Mouse (Mus musculus): ENCODE results near the gene Cpne8. TPM values are rescaled to one million over a fixed set of nuclear protein-coding genes. Genes with fewer than 3 reads are reported as not detected.
"Not testable (repeated sequence)": the region's sequence is repeated elsewhere in the genome, so short reads cannot be mapped to it uniquely, and the experiment has no call there.

Gene Cpne8
- total RNA-seq, 2 experiments from 2014 or later = 24.6 to 29.8 TPM

- no peak for DNase-seq (ENCODE audit: low spot score in 2 of 2)
- intact Hi-C loops (cut with DNase I) = no loop called here
Observed at GRCm38 (mm10) chr15:90535730-90536129, 143.5 kb downstream of the Cpne8 start.

- DNase-seq (ENCODE audit: low spot score in 2 of 2) = no peak
- intact Hi-C loops (cut with DNase I) = loop anchor here (10.0 kb wide), 1 partner anchor 258 kb away; no protein-coding TSS in a partner anchor
Observed at GRCm38 (mm10) chr15:90512769-90513168, 166.5 kb downstream of the Cpne8 start.

- intact Hi-C loops (cut with DNase I) = no loop called here
- DNase-seq (ENCODE audit: low spot score in 2 of 2) = no peak
Observed at GRCm38 (mm10) chr15:90497080-90497479, 182.2 kb downstream of the Cpne8 start.

- intact Hi-C loops (cut with DNase I) = no loop called here
- no peak for DNase-seq (ENCODE audit: low spot score in 2 of 2)
Observed at GRCm38 (mm10) chr15:90491558-90491957, 187.7 kb downstream of the Cpne8 start.

- no peak for DNase-seq (ENCODE audit: low spot score in 2 of 2)
- intact Hi-C loops (cut with DNase I) = no loop called here
Observed at GRCm38 (mm10) chr15:90490186-90490585, 189.0 kb downstream of the Cpne8 start.

- DNase-seq (ENCODE audit: low spot score in 2 of 2); intact Hi-C loops (cut with DNase I): not testable (repeated sequence)
Observed at GRCm38 (mm10) chr15:90470561-90470960, 208.7 kb downstream of the Cpne8 start.

- no peak for DNase-seq (ENCODE audit: low spot score in 2 of 2)
- intact Hi-C loops (cut with DNase I) = no loop called here
Observed at GRCm38 (mm10) chr15:90463281-90463680, 216.0 kb downstream of the Cpne8 start.

- intact Hi-C loops (cut with DNase I) = no loop called here
- DNase-seq (ENCODE audit: low spot score in 2 of 2) = no peak
Observed at GRCm38 (mm10) chr15:90446076-90446475, 233.2 kb downstream of the Cpne8 start.
